Mouse (Mus musculus) bone marrow macrophage, adult 2 months (primary cell): ENCODE results near the gene Pcyt2. TPM values are rescaled to one million over a fixed set of nuclear protein-coding genes. Genes with fewer than 3 reads are reported as not detected.

ENCODE experiments used
- H3K27ac ChIP-seq: 2 replicates; pipeline ENCODE4 v1.5.1; 2012; ENCODE audit warnings: low read depth, low read length; ENCODE audit not compliant: insufficient read depth
- H3K4me1 ChIP-seq: 2 replicates; pipeline ENCODE4 v1.6.1; 2012; ENCODE audit warnings: low read length; ENCODE audit not compliant: control insufficient read depth, insufficient read depth
- H3K4me3 ChIP-seq: 2 replicates; pipeline ENCODE4 v1.5.1; 2012; ENCODE audit warnings: mild to moderate bottlenecking, low read length, moderate library complexity; ENCODE audit not compliant: insufficient read depth
- CTCF ChIP-seq: IDR thresholded peaks from 2 replicates; pipeline ENCODE4 v1.5.1; 2012; ENCODE audit warnings: low read depth, mild to moderate bottlenecking, low read length, moderate library complexity
- POLR2A ChIP-seq: IDR thresholded peaks from 2 replicates; pipeline ENCODE4 v1.6.1; 2012; ENCODE audit warnings: mild to moderate bottlenecking, low read depth, low read length, borderline replicate concordance
- polyA plus RNA-seq: library from polyadenylated mRNA; stranded (reverse); fragments of >200 nt; gene quantifications from 2 replicates; pipeline ENCODE4 v1.2.4, GENCODE M21; 2012; ENCODE audit not compliant: missing spikeins, insufficient read depth, insufficient read length

Gene Pcyt2
- polyA plus RNA-seq, 1 experiment = 52.4 TPM

DNA sequence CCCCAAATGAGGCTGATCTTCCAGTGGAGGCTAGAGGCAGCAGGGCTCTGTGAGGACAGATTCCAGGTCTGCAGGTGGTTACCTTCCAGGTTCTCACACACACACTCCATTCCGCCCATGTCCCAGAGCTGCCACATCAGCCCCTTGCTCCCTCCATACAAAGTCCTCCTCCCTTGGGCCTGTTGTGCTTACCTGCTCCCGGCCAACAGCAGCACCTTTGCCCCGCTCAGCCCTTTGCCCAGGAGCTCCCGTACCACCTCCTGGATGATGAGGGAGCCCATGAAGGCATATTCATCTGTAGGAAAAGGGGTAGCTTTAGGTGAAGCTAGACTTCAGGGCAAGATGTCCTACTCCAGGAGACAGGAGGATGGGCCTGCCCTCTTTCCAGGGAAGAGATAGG, 39.6 kb upstream of the Pcyt2 start:
- TF ChIP-seq POLR2A (no peak), CTCF (no peak)
- no peaks in the 10 kb centered on the region for H3K4me1 ChIP-seq
- no peak overlapping the region for H3K27ac ChIP-seq
- H3K4me3 ChIP-seq = no peak overlapping the region

- TF ChIP-seq POLR2A = no peak
- TF ChIP-seq CTCF = no peak
- Histone ChIP-seq H3K4me3 (no peak overlapping the region), H3K27ac (no peak overlapping the region), H3K4me1 (no peaks in the 10 kb centered on the region)
These were observed 37.0 kb upstream of the Pcyt2 start for GRCm38 (mm10) chr11:120654741-120655140.

GRCm38 (mm10) chr11:120651872-120652271, 34.1 kb upstream of the Pcyt2 start:
- peaks cover 20% of the 10 kb centered on the region for H3K4me1 ChIP-seq
- no peak overlapping the region for H3K4me3 ChIP-seq
- H3K27ac ChIP-seq = no peak overlapping the region
- no peak for TF ChIP-seq CTCF
- no peak for TF ChIP-seq POLR2A

GRCm38 (mm10) chr11:120648001-120648476, 30.3 kb upstream of the Pcyt2 start, which contains the start of gene Myadml2:
Gene Myadml2, minus strand, starts transcription at chr11:120648158.
- peak within 1 kb of the TSS; percentile 44 for H3K4me3 ChIP-seq
- TF ChIP-seq CTCF = no peak
- TF ChIP-seq POLR2A = no peak
- H3K4me1 ChIP-seq = peaks cover 28% of the 10 kb centered on the region
- H3K27ac ChIP-seq = peak within 1 kb of the TSS; percentile 36

- TF ChIP-seq POLR2A = no peak
- TF ChIP-seq CTCF = no peak
- Histone ChIP-seq H3K4me1 (peaks cover 33% of the 10 kb centered on the region), H3K27ac (peak overlapping the region; percentile 36), H3K4me3 (peak overlapping the region; percentile 44; the same call in 1 of the 2 replicates)
These were observed 29.5 kb upstream of the Pcyt2 start for GRCm38 (mm10) chr11:120647047-120647830.

GRCm38 (mm10) chr11:120643601-120643987, 25.9 kb upstream of the Pcyt2 start, which contains the start of gene Pycr1:
Gene Pycr1, minus strand, starts transcription at chr11:120643769.
- no peak within 1 kb of the TSS for H3K27ac ChIP-seq
- TF ChIP-seq POLR2A = no peak
- TF ChIP-seq CTCF = no peak
- peak within 1 kb of the TSS; percentile 64 for H3K4me3 ChIP-seq
- peaks cover 31% of the 10 kb centered on the region for H3K4me1 ChIP-seq

GRCm38 (mm10) chr11:120642939-120643600, 25.3 kb upstream of the Pcyt2 start:
- no peak overlapping the region for H3K27ac ChIP-seq
- H3K4me3 ChIP-seq = peak overlapping the region; percentile 64
- TF ChIP-seq POLR2A (no peak), CTCF (no peak)
- H3K4me1 ChIP-seq = peaks cover 30% of the 10 kb centered on the region

- no peak overlapping the region for H3K4me3 ChIP-seq
- H3K27ac ChIP-seq = no peak overlapping the region
- H3K4me1 ChIP-seq = peaks cover 22% of the 10 kb centered on the region
- TF ChIP-seq POLR2A = no peak
- TF ChIP-seq CTCF = no peak
These were observed 24.1 kb upstream of the Pcyt2 start for GRCm38 (mm10) chr11:120641869-120642268.

GRCm38 (mm10) chr11:120641255-120641654, 23.5 kb upstream of the Pcyt2 start:
- no peak for TF ChIP-seq CTCF
- no peak for TF ChIP-seq POLR2A
- peaks cover 22% of the 10 kb centered on the region for H3K4me1 ChIP-seq
- H3K4me3 ChIP-seq = no peak overlapping the region
- H3K27ac ChIP-seq = no peak overlapping the region

DNA sequence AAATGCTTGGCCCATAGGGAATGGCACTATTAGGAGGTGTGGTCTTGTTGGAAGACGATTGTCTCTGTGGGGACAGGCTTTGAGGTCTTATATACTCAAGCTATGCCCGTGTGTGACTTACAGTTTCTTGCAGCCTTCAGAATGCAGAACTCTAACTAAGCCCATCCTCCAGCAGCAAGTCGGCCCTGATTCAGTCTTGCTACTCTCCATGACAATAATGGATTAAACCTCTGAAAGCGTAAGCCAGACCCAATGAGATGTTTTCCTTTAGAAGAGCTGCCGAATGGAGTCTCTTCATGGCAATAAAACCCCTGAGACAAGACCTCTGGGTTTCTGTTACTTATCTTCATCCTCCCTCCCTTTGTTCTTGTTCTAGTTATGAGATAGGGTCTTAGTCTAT, 17.1 kb upstream of the Pcyt2 start:
- TF ChIP-seq CTCF = no peak
- no peak for TF ChIP-seq POLR2A
- Histone ChIP-seq H3K4me3 (no peak overlapping the region), H3K27ac (no peak overlapping the region), H3K4me1 (peaks cover 32% of the 10 kb centered on the region)
